Mouse (Mus musculus): ENCODE data around the gene Gm49392.

DNA sequence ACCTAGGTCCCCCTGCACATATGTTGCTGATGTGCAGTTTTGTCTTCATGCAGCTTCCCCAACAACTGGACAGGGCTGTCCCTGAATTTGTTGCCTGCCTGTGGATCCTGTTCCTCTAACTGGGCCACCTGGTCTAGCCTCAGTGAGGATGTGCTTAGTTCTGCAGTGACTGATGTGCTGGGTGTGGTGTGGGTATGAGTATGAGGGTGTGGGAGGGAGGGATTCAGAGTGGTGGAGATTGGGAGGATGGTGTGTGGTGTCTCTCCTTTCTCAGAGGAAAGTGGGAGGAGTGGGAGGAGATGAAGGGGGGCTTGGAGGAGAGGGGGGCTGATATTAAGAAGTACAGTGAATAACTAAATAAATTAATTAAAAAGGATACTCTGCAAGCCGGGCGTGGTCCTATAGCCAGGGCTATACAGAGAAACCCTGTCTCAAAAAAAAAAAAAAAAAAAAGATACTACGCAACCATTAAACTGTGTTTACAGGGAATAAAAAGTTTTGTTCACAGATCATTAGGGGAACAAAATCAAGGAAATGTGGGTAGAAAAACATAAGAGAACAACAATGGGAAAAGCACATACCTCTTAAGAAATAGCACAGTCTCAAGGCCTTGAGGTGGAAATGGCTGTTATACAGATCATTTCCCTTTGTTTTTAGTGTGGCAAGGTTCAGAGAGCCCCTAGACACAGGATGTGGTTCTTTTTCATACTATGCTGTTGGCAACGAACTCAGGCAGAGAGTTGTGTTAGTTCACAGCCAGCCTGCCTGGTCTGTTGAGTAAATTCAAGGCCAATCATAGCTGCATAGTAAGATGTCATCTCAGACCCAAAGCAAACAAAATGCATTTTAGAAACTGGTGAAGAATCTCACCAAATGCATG is 48.2 kb downstream of the Gm49392 start:
- TF ChIP-seq MAX (IDR thresholded peaks at IDR 0.05) (no peak), CTCF (IDR thresholded peaks at IDR 0.05; ENCODE audit: control insufficient read depth, insufficient read depth, insufficient read length) (no peak), CEBPB (IDR thresholded peaks at IDR 0.05; ENCODE audit: low read depth) (no peak), USF1 (IDR thresholded peaks at IDR 0.05; ENCODE audit: low read depth) (no peak), MYOD1 (IDR thresholded peaks at IDR 0.05; ENCODE audit: control insufficient read depth, insufficient read length, low read depth) (no peak)
